Mouse (Mus musculus) heart, embryonic 15.5 days (tissue): ENCODE results near the gene Lce3f. TPM values are rescaled to one million over a fixed set of nuclear protein-coding genes. Genes with fewer than 3 reads are reported as not detected.
A peak's percentile ranks its signal among the peaks of the same experiment; 100 is the strongest.

Source experiments
- ATAC-seq: fragments of 200-750 bp; cut with Nextera tagmentation; replicated peaks from 2 replicates; pipeline ENCODE4 v1.8.0; 2017; ENCODE audit warnings: low read depth, moderate TSS enrichment; ENCODE audit not compliant: insufficient number of reproducible peaks, insufficient read depth, low FRiP score
- H3K27ac ChIP-seq: fragments of 300-500 bp; sonication (generic); 2 replicates; pipeline ENCODE4 v1.5.1; 2015; ENCODE audit warnings: mild to moderate bottlenecking, inconsistent platforms
- H3K27me3 ChIP-seq: fragments of 300-500 bp; sonication (generic); 2 replicates; pipeline ENCODE4 v1.6.1; 2015; ENCODE audit warnings: inconsistent platforms
- H3K36me3 ChIP-seq: fragments of 300-500 bp; sonication (generic); 2 replicates; pipeline ENCODE4 v1.6.1; 2015; ENCODE audit warnings: mild to moderate bottlenecking, inconsistent platforms
- H3K4me1 ChIP-seq: fragments of 300-500 bp; sonication (generic); replicated peaks from 2 replicates; pipeline ENCODE4 v1.6.1; 2015; ENCODE audit warnings: inconsistent platforms
- H3K4me2 ChIP-seq: fragments of 300-500 bp; sonication (generic); 2 replicates; pipeline ENCODE4 v1.6.1; 2015; ENCODE audit warnings: inconsistent platforms, mild to moderate bottlenecking, moderate library complexity
- H3K4me3 ChIP-seq: fragments of 300-500 bp; sonication (generic); 2 replicates; pipeline ENCODE4 v1.5.1; 2015; ENCODE audit warnings: mild to moderate bottlenecking, inconsistent platforms
- H3K9ac ChIP-seq: fragments of 300-500 bp; sonication (generic); 2 replicates; pipeline ENCODE4 v1.6.1; 2015; ENCODE audit warnings: mild to moderate bottlenecking, inconsistent platforms
- H3K9me3 ChIP-seq: fragments of 300-500 bp; sonication (generic); replicated peaks from 2 replicates; pipeline ENCODE4 v1.6.1; 2016; ENCODE audit warnings: inconsistent platforms
- WGBS: fragments of 180-500 bp; shearing (Covaris S2); methylation state at CpG from one replicate; pipeline ENCODE4 v1.1.7; 2015; ENCODE audit warnings: mixed read lengths; 5-methylcytosine and 5-hydroxymethylcytosine counted together
- polyA plus RNA-seq: library from polyadenylated mRNA; unstranded; fragments of >200 nt; fragmentation: Nextera tagmentation; extraction: Ambion mirVana; gene quantifications from 2 replicates; pipeline ENCODE4 v1.2.1, GENCODE M21; 2015

The Lce3f gene
- polyA plus RNA-seq, result 0.29 TPM in 1 of 2 replicates, not detected in the other

GRCm38 (mm10) chr3:92991926-92992325 is at the start of gene Lce3f:
Gene Lce3f (plus strand): TSS chr3:92992226.
- H3K4me1 ChIP-seq, result no peaks in the 10 kb centered on the region
- H3K27me3 ChIP-seq, result no peaks in the 10 kb centered on the region
- H3K9me3 ChIP-seq, result no peaks in the 10 kb centered on the region
- no peak within 1 kb of the TSS for H3K9ac ChIP-seq
- H3K36me3 ChIP-seq, result no peaks in the 10 kb centered on the region
- H3K4me2 ChIP-seq, result no peak within 1 kb of the TSS
- no peak within 1 kb of the TSS for H3K4me3 ChIP-seq
- no peak within 1 kb of the TSS for H3K27ac ChIP-seq
- ATAC-seq, result no peak

GRCm38 (mm10) chr3:92944186-92944585 is 47.8 kb upstream of the Lce3f start, which contains the start of gene Lce3c:
Gene Lce3c (plus strand): TSS chr3:92944486.
- no peak for ATAC-seq
- no peaks in the 10 kb centered on the region for H3K36me3 ChIP-seq
- WGBS, result 64% methylated on average over 1 of the region's 1 CpGs
- no peak within 1 kb of the TSS for H3K27ac ChIP-seq
- no peak within 1 kb of the TSS for H3K4me2 ChIP-seq
- no peak within 1 kb of the TSS for H3K4me3 ChIP-seq
- H3K27me3 ChIP-seq, result no peaks in the 10 kb centered on the region
- no peak within 1 kb of the TSS for H3K9ac ChIP-seq
- H3K4me1 ChIP-seq, result no peaks in the 10 kb centered on the region
- H3K9me3 ChIP-seq, result no peaks in the 10 kb centered on the region

- WGBS, result 91% methylated on average over 1 of the region's 1 CpGs
- H3K36me3 ChIP-seq, result no peaks in the 10 kb centered on the region
- no peak for ATAC-seq
- no peak within 1 kb of the TSS for H3K27ac ChIP-seq
- H3K27me3 ChIP-seq, result no peaks in the 10 kb centered on the region
- no peaks in the 10 kb centered on the region for H3K4me1 ChIP-seq
- H3K4me2 ChIP-seq, result no peak within 1 kb of the TSS
- H3K4me3 ChIP-seq, result no peak within 1 kb of the TSS
- H3K9ac ChIP-seq, result no peak within 1 kb of the TSS
- no peaks in the 10 kb centered on the region for H3K9me3 ChIP-seq
Measured at GRCm38 (mm10) chr3:92957090-92957489, 34.9 kb upstream of the Lce3f start, which contains the start of gene Lce3d. Gene Lce3d (plus strand): TSS chr3:92957390.

DNA sequence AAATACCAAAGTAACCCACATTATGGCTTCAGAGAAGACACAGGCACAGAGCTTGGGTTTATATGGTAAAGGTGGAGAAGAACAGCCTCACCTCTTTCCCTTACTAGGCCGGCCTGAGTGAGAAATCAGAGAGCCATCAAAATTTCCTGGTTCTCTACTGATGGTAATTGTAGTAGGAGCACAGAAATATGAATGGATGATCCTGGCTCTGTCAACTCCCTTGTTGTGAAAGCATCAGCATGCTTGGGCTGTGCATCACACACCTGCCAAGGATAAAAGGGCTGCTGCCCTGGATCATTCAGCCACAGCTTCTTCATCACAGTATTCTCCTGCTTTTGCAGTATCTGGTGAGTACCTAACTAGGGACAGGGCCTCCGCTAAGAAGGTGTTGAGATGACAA is 25.3 kb upstream of the Lce3f start, which contains the start of gene Lce3e:
Gene Lce3e (plus strand): TSS at position 301 of the 400 bp plus-strand sequence.
- Histone ChIP-seq H3K36me3 (no peaks in the 10 kb centered on the region), H3K27ac (no peak within 1 kb of the TSS), H3K4me2 (no peak within 1 kb of the TSS), H3K4me3 (no peak within 1 kb of the TSS), H3K9ac (no peak within 1 kb of the TSS), H3K9me3 (no peaks in the 10 kb centered on the region), H3K4me1 (no peaks in the 10 kb centered on the region), H3K27me3 (no peaks in the 10 kb centered on the region)
- no peak for ATAC-seq
- 82% methylated on average over 2 of the region's 2 CpGs for WGBS

- Histone ChIP-seq H3K9ac (no peak overlapping the region), H3K4me2 (no peak overlapping the region), H3K27ac (no peak overlapping the region), H3K4me1 (no peaks in the 10 kb centered on the region), H3K36me3 (no peaks in the 10 kb centered on the region), H3K27me3 (no peaks in the 10 kb centered on the region), H3K4me3 (no peak overlapping the region), H3K9me3 (no peaks in the 10 kb centered on the region)
- ATAC-seq, result no peak
- 62% methylated on average over 2 of the region's 2 CpGs for WGBS
Measured at GRCm38 (mm10) chr3:92978484-92978883, 13.5 kb upstream of the Lce3f start.

DNA sequence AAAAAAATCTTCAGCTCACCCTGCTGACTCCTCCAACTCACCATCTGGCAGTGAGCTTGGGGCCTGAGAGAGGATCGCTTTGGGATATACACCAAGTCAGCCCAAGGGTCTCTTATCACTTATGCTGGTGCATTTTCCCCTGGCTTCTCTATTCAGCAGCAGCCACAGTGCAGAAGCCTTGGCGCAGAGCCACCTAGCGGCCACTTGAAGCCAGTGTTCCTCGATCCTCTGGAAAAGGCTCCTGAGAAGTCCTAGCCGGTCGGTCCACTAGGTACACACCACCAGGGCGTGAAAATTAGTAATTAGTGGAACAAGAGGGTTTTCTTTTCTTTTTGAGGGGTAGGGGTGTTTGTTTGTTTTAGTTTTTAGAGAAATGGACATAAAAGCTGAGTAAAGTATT is 6.7 kb downstream of the Lce3f start:
- H3K4me2 ChIP-seq, result no peak overlapping the region
- no peaks in the 10 kb centered on the region for H3K4me1 ChIP-seq
- no peaks in the 10 kb centered on the region for H3K36me3 ChIP-seq
- no peak overlapping the region for H3K9ac ChIP-seq
- no peak overlapping the region for H3K4me3 ChIP-seq
- 5% methylated on average over 7 of the region's 7 CpGs for WGBS
- H3K27me3 ChIP-seq, result no peaks in the 10 kb centered on the region
- H3K9me3 ChIP-seq, result no peaks in the 10 kb centered on the region
- no peak for ATAC-seq
- no peak overlapping the region for H3K27ac ChIP-seq

- no peak overlapping the region for H3K4me3 ChIP-seq
- H3K9ac ChIP-seq, result no peak overlapping the region
- no peaks in the 10 kb centered on the region for H3K9me3 ChIP-seq
- 51% methylated on average over 3 of the region's 3 CpGs for WGBS
- no peaks in the 10 kb centered on the region for H3K27me3 ChIP-seq
- H3K4me1 ChIP-seq, result no peaks in the 10 kb centered on the region
- no peak overlapping the region for H3K27ac ChIP-seq
- no peak for ATAC-seq
- no peaks in the 10 kb centered on the region for H3K36me3 ChIP-seq
- H3K4me2 ChIP-seq, result no peak overlapping the region
Measured at GRCm38 (mm10) chr3:93000621-93001020, 8.6 kb downstream of the Lce3f start.

GRCm38 (mm10) chr3:93002843-93003242 is 10.8 kb downstream of the Lce3f start:
- no peak; the same call in 1 of the 2 replicates for ATAC-seq
- Histone ChIP-seq H3K36me3 (no peaks in the 10 kb centered on the region), H3K4me1 (no peaks in the 10 kb centered on the region), H3K27ac (no peak overlapping the region), H3K27me3 (no peaks in the 10 kb centered on the region), H3K4me2 (no peak overlapping the region), H3K4me3 (no peak overlapping the region), H3K9me3 (no peaks in the 10 kb centered on the region), H3K9ac (no peak overlapping the region)
- 63% methylated on average over 4 of the region's 4 CpGs for WGBS

GRCm38 (mm10) chr3:93014378-93014801 is 22.4 kb downstream of the Lce3f start:
- H3K9ac ChIP-seq, result peak overlapping the region; percentile 42
- H3K4me3 ChIP-seq, result peak overlapping the region; percentile 55
- no peaks in the 10 kb centered on the region for H3K9me3 ChIP-seq
- peak overlapping the region; percentile 81 for H3K4me2 ChIP-seq
- under 1% methylated on average over 24 of the region's 24 CpGs for WGBS
- no peaks in the 10 kb centered on the region for H3K4me1 ChIP-seq
- no peaks in the 10 kb centered on the region for H3K36me3 ChIP-seq
- ATAC-seq, result 0 out of 2 replicates have a peak, but pooled peaks have one; percentile 39
- H3K27ac ChIP-seq, result no peak overlapping the region
- 0 out of 2 replicates have a peak, but pooled peaks cover 5% of the 10 kb centered on the region for H3K27me3 ChIP-seq

DNA sequence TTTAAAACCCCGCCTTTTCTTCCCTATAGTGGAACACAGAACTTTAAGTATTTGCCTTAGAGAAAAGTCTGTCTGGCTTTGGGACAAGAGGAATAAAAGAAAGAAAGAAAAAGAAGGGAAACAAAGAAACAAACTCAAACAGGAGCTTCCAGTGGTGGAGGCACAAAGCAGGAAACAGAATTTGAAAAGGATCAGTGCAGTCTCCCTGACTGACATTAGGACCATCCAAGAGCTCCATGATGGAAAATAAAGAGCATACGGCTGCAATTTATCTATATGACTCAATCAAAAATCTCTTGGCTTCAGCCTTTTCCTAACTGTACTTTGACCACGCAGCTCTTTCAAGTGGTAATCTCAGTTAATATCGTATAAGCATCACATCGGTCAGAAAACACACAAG is 22.8 kb downstream of the Lce3f start:
- WGBS, result 32% methylated on average over 5 of the region's 5 CpGs
- 0 out of 2 replicates have a peak overlapping the region, but pooled peaks have one; percentile 42 for H3K9ac ChIP-seq
- H3K27ac ChIP-seq, result no peak overlapping the region
- H3K4me1 ChIP-seq, result no peaks in the 10 kb centered on the region
- peak overlapping the region; percentile 81 for H3K4me2 ChIP-seq
- peak overlapping the region; percentile 55 for H3K4me3 ChIP-seq
- H3K36me3 ChIP-seq, result no peaks in the 10 kb centered on the region
- no peaks in the 10 kb centered on the region for H3K9me3 ChIP-seq
- no peak for ATAC-seq
- 0 out of 2 replicates have a peak, but pooled peaks cover 5% of the 10 kb centered on the region for H3K27me3 ChIP-seq

DNA sequence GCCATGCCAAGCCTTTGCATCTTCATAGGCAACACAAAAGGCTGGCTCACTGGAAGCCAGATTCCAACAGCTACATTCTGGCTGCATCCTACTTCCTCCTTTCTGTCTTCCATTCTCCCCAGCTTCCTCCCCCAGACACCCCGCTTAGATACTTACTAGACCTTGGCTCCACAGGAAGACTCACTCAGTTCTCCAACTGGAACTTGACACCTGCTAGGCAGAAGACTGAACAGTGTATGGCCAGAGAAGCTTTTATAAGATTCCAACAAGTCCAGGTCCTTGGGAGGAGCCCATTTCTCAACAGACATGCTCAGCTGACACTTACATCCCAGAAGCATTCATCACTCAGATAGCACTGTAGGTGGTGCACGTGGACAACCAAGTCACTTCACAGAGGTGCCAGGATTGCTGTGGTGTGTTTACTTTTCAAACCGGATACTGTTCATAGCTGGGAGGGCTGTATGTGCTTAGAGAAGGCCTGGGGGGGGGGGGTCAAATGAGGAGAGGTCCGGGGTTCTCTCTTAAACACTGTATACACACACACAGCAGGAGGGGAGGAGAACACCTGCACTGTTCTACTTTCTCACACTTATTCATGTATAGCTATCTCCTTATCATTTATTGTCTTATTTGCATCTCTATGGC is 23.6 kb downstream of the Lce3f start, which contains the start of gene Crct1:
Gene Crct1 (minus strand): TSS at position 228 of the 645 bp plus-strand sequence.
- peak within 1 kb of the TSS; percentile 42 for H3K9ac ChIP-seq
- no peaks in the 10 kb centered on the region for H3K36me3 ChIP-seq
- H3K9me3 ChIP-seq, result no peaks in the 10 kb centered on the region
- 50% methylated on average over 4 of the region's 4 CpGs for WGBS
- H3K27me3 ChIP-seq, result 0 out of 2 replicates have a peak, but pooled peaks cover 5% of the 10 kb centered on the region
- H3K4me3 ChIP-seq, result peak within 1 kb of the TSS; percentile 55
- H3K27ac ChIP-seq, result no peak within 1 kb of the TSS
- H3K4me1 ChIP-seq, result no peaks in the 10 kb centered on the region
- H3K4me2 ChIP-seq, result peak within 1 kb of the TSS; percentile 81
- ATAC-seq, result no peak

DNA sequence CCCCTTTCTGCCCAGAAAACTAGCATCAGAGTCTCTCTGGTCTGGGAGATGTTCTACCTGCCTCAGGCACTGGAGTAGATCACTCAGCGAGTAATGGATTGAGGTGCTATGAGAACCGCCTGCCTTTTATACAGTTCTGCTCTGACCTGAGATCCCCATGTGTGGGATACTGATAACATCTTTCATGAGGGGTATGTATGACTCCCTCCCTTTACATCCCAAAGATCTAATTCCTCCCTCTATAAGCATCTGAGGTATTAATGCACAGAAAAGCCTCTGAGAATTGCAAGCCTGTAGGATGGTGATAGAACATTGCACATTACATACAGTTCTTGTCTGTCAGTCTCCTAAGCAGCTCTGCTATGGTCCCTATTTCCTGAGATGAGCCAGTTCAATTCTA is 26.9 kb downstream of the Lce3f start, which contains the start of gene Lce1m:
Gene Lce1m (minus strand): TSS at position 101 of the 400 bp plus-strand sequence.
- Histone ChIP-seq H3K27me3 (0 out of 2 replicates have a peak, but pooled peaks cover 5% of the 10 kb centered on the region), H3K9me3 (no peaks in the 10 kb centered on the region), H3K4me3 (no peak within 1 kb of the TSS), H3K9ac (no peak within 1 kb of the TSS), H3K36me3 (no peaks in the 10 kb centered on the region), H3K4me2 (no peak within 1 kb of the TSS), H3K4me1 (no peaks in the 10 kb centered on the region), H3K27ac (no peak within 1 kb of the TSS)
- 87% methylated on average over 2 of the region's 2 CpGs for WGBS
- no peak for ATAC-seq
